Mouse (Mus musculus) myocyte (in vitro differentiated cells): ENCODE measurements at regions not wholly inside any gene's neighbourhood (a gene's known extent, or its start where the extent isn't known, plus 50 kb on each side); places are given as distances from the start of the nearest gene placed in this dataset.

ENCODE experiments used
- H3K27me3 ChIP-seq: one replicate; pipeline ENCODE4 v1.6.1; 2011; ENCODE audit not compliant: control insufficient read depth, insufficient read depth, insufficient read length
- H3K36me3 ChIP-seq: one replicate; pipeline ENCODE4 v1.6.1; 2011; ENCODE audit not compliant: control insufficient read depth, insufficient read depth
- H3K4me2 ChIP-seq: one replicate; pipeline ENCODE4 v1.6.1; 2011; ENCODE audit warnings: low read depth, control low read depth
- H3K4me3 ChIP-seq: one replicate; pipeline ENCODE4 v1.5.1; 2011; ENCODE audit warnings: mild to moderate bottlenecking, control low read depth, moderate library complexity
- H3K79me2 ChIP-seq: one replicate; pipeline ENCODE4 v1.6.1; 2011; ENCODE audit not compliant: control insufficient read depth, insufficient read depth
- H3ac ChIP-seq: one replicate; pipeline ENCODE4 v1.6.1; 2011; ENCODE audit not compliant: control insufficient read depth, insufficient read length
- CEBPB ChIP-seq: IDR thresholded peaks from 2 replicates; pipeline ENCODE4 v1.6.1; 2011; ENCODE audit warnings: mild to moderate bottlenecking, moderate library complexity; ENCODE audit not compliant: poor library complexity, insufficient read depth, severe bottlenecking
- E2F4 ChIP-seq: IDR thresholded peaks from one replicate; pipeline ENCODE4 v1.6.1; 2011; ENCODE audit warnings: mild to moderate bottlenecking, control low read depth, moderate library complexity; ENCODE audit not compliant: insufficient read depth
- MAX ChIP-seq: IDR thresholded peaks from one replicate; pipeline ENCODE4 v1.6.1; 2011; ENCODE audit warnings: low read depth, mild to moderate bottlenecking, control low read depth
- MYOD1 ChIP-seq, 3 experiments: IDR thresholded peaks; one replicate each; pipeline ENCODE4 v1.6.1; 2011; ENCODE audit warnings: control low read depth in 2 of 3, low read depth in 2 of 3, mild to moderate bottlenecking in 2 of 3, moderate library complexity in 1 of 3; ENCODE audit not compliant: insufficient read length in 2 of 3, control insufficient read depth in 1 of 3
- MYOG ChIP-seq, 3 experiments: IDR thresholded peaks; one replicate each; pipeline ENCODE4 v1.6.1; 2011; ENCODE audit warnings: control low read depth in 2 of 3, low read depth in 2 of 3, mild to moderate bottlenecking in 2 of 3; ENCODE audit not compliant: insufficient read length in 2 of 3, control insufficient read depth in 1 of 3, insufficient read depth in 1 of 3
- POLR2A ChIP-seq: IDR thresholded peaks from one replicate; pipeline ENCODE4 v1.6.1; 2011; ENCODE audit warnings: low read depth, mild to moderate bottlenecking, control low read depth, moderate library complexity; ENCODE audit not compliant: insufficient read length
- POLR2AphosphoS2 ChIP-seq: IDR thresholded peaks from one replicate; pipeline ENCODE4 v1.6.1; 2011; ENCODE audit warnings: low read depth, control low read depth; ENCODE audit not compliant: insufficient read length
- REST ChIP-seq: IDR thresholded peaks from one replicate; pipeline ENCODE4 v1.6.1; 2011; ENCODE audit warnings: mild to moderate bottlenecking, control low read depth, moderate library complexity; ENCODE audit not compliant: insufficient read depth, insufficient read length
- SRF ChIP-seq: IDR thresholded peaks from one replicate; pipeline ENCODE4 v1.6.1; 2011; ENCODE audit warnings: low read depth; ENCODE audit not compliant: control insufficient read depth, insufficient read length
- TCF12 ChIP-seq: IDR thresholded peaks from one replicate; pipeline ENCODE4 v1.6.1; 2011; ENCODE audit warnings: mild to moderate bottlenecking, control low read depth; ENCODE audit not compliant: poor library complexity, insufficient read depth, severe bottlenecking
- TCF3 ChIP-seq: IDR thresholded peaks from one replicate; pipeline ENCODE4 v1.6.1; 2011; ENCODE audit warnings: low read depth, control low read depth; ENCODE audit not compliant: insufficient read length
- USF1 ChIP-seq: IDR thresholded peaks from one replicate; pipeline ENCODE4 v1.6.1; 2011; ENCODE audit warnings: low read depth, mild to moderate bottlenecking, control low read depth, moderate library complexity

- Histone ChIP-seq H3K4me2 (no peak overlapping the region), H3K27me3 (no peaks in the 10 kb centered on the region), H3ac (no peak overlapping the region), H3K79me2 (no peaks in the 10 kb centered on the region), H3K4me3 (no peak overlapping the region), H3K36me3 (no peaks in the 10 kb centered on the region)
- TF ChIP-seq SRF (no peak), CEBPB (no peak), TCF3 (no peak), REST (no peak), TCF12 (no peak), POLR2AphosphoS2 (no peak), POLR2A (no peak), MYOG (IDR thresholded peaks at IDR 0.05; ENCODE audit: control insufficient read depth in 1 of 3, insufficient read depth in 1 of 3, insufficient read length in 2 of 3, low read depth in 2 of 3) (no peak), E2F4 (no peak), MAX (no peak), MYOD1 (IDR thresholded peaks at IDR 0.05; ENCODE audit: control insufficient read depth in 1 of 3, insufficient read length in 2 of 3, low read depth in 2 of 3) (no peak), USF1 (no peak)
Observed at GRCm38 (mm10) chr7:87122516-87122915, 123.4 kb upstream of the Nox4 start.

GRCm38 (mm10) chr7:87145896-87146295, 100.0 kb upstream of the Nox4 start:
- Histone ChIP-seq H3K36me3 (no peaks in the 10 kb centered on the region), H3K79me2 (no peaks in the 10 kb centered on the region), H3K4me3 (no peak overlapping the region), H3ac (no peak overlapping the region), H3K27me3 (no peaks in the 10 kb centered on the region), H3K4me2 (no peak overlapping the region)
- TF ChIP-seq MAX (no peak), REST (no peak), MYOD1 (IDR thresholded peaks at IDR 0.05; ENCODE audit: control insufficient read depth in 1 of 3, insufficient read length in 2 of 3, low read depth in 2 of 3) (no peak), TCF3 (no peak), USF1 (no peak)

- Histone ChIP-seq H3K4me3 (no peak overlapping the region), H3K27me3 (no peaks in the 10 kb centered on the region), H3K36me3 (no peaks in the 10 kb centered on the region), H3K4me2 (no peak overlapping the region), H3K79me2 (no peaks in the 10 kb centered on the region), H3ac (no peak overlapping the region)
- no peak for TF ChIP-seq MAX
- no peak for TF ChIP-seq TCF3
- no peak for TF ChIP-seq MYOD1 (IDR thresholded peaks at IDR 0.05; ENCODE audit: control insufficient read depth in 1 of 3, insufficient read length in 2 of 3, low read depth in 2 of 3)
- no peak for TF ChIP-seq POLR2A
- no peak for TF ChIP-seq TCF12
- TF ChIP-seq E2F4: no peak
- no peak for TF ChIP-seq CEBPB
- TF ChIP-seq SRF: no peak
- no peak for TF ChIP-seq REST
- no peak for TF ChIP-seq USF1
- no peak for TF ChIP-seq POLR2AphosphoS2
- no peak for TF ChIP-seq MYOG (IDR thresholded peaks at IDR 0.05; ENCODE audit: control insufficient read depth in 1 of 3, insufficient read depth in 1 of 3, insufficient read length in 2 of 3, low read depth in 2 of 3)
Observed at GRCm38 (mm10) chr7:87147703-87148102, 98.2 kb upstream of the Nox4 start.

- no peaks in the 10 kb centered on the region for H3K27me3 ChIP-seq
- H3K79me2 ChIP-seq: no peaks in the 10 kb centered on the region
- no peak overlapping the region for H3ac ChIP-seq
- no peaks in the 10 kb centered on the region for H3K36me3 ChIP-seq
- H3K4me3 ChIP-seq: no peak overlapping the region
- no peak overlapping the region for H3K4me2 ChIP-seq
- TF ChIP-seq MYOG (IDR thresholded peaks at IDR 0.05; ENCODE audit: control insufficient read depth in 1 of 3, insufficient read depth in 1 of 3, insufficient read length in 2 of 3, low read depth in 2 of 3) (no peak), SRF (no peak), MAX (no peak)
Observed at GRCm38 (mm10) chr7:87148681-87149080, 97.2 kb upstream of the Nox4 start.

- no peak overlapping the region for H3K4me2 ChIP-seq
- H3K36me3 ChIP-seq: no peaks in the 10 kb centered on the region
- H3ac ChIP-seq: no peak overlapping the region
- H3K27me3 ChIP-seq: no peaks in the 10 kb centered on the region
- no peaks in the 10 kb centered on the region for H3K79me2 ChIP-seq
- TF ChIP-seq TCF3: no peak
- no peak for TF ChIP-seq TCF12
- TF ChIP-seq MYOG (IDR thresholded peaks at IDR 0.05; ENCODE audit: control insufficient read depth in 1 of 3, insufficient read depth in 1 of 3, insufficient read length in 2 of 3, low read depth in 2 of 3): no peak
- TF ChIP-seq SRF: no peak
- no peak for TF ChIP-seq CEBPB
- no peak overlapping the region for H3K4me3 ChIP-seq
Observed at GRCm38 (mm10) chr7:87150991-87151390, 94.9 kb upstream of the Nox4 start.
